Mouse (Mus musculus): Measurements from ENCODE around the gene Pfas.
"Not testable (repeated sequence)": the region's sequence is repeated elsewhere in the genome, so short reads cannot be mapped to it uniquely, and the experiment has no call there.

Pfas gene

DNA sequence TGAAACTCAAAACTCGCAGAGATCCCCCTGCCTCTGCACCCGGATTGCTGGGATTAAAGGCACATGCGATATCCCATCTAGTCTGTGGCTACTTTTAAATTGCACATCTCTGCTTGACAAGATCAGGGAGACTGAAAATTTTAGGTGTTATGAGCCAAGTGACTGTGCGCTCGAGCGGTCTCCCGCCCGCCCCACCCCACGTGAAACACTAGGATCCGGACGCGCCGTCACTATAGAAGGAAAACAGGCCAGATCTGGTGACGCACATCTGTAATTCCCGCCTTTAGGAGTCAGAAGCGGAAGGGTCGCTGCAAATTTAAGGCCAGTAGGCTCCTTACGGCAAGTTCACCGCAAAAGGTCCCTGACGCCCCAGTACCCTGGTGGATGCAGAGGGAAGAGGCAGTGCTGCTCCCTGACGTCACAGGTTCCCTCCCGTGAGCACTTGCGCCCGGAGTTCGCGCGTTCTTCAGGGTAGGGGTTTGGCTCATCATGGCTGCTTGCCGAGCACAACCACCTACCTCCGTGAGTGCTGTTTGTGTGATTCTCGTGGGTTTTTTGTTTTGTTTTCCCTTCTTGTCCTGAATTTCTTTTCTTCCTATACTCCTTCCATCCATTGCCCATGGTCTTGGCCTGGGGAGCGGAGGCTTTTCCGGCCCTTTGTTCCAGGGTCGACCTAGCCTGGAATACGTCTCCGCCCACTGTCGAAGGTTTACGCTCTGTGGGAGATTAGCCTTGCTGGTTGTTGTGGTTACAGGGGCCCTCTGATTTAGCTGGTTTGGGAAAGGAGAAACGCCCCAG is 7.6 kb upstream of the Pfas start, which contains the start of gene Ctc1:
TSS of gene Ctc1 (plus strand) at position 268 of the 798 bp plus-strand sequence.
- DNase-seq (ENCODE audit: low read depth, low spot score): peak; percentile 85

DNA sequence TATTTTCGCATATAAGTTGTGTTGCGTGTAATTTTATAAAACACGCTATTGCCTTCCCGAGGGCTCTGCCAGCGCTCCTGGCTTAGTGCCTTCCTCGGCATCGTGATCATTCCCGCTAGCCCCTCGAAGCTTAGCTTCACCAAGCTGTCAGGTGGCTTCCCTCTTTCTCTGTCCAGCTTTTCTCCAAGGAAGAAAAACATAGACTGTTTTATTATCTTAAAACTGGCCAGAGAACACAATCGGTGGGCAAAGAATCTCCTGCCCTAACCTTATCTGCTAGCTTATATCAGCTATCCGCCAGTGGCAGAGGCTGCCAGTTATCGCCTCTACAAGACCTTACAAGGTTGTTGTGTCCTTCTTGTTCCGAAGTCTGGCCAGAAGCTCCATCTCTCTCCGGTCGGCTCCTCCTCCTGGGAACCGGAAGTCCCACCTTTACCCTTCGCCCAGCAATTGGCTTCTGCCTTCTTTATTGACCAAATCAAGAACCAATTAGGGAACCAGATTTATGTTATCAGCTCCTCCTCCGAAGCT is 3.9 kb upstream of the Pfas start:
- peak; percentile 84 for DNase-seq (ENCODE audit: low read depth, low spot score)

DNA sequence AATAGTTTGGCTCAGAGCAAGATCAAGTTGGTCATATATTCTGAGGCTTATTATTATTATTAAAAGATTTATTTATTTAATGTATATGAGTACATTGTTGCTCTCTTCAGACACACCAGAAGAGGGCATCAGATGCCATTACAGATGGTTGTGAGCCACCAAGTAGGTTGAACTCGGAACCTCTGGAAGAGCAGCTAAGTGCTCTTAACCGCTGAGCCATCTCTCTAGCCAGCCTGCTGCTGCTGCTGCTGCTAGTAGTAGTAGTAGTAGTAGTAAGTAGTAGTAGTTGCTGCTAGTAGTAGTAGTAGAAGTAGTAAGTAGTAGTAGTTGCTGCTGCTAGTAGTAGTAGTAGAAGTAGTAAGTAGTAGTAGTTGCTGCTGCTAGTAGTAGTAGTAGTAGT is 3.2 kb upstream of the Pfas start:
- not testable (repeated sequence) for DNase-seq (ENCODE audit: low read depth, low spot score)

DNA sequence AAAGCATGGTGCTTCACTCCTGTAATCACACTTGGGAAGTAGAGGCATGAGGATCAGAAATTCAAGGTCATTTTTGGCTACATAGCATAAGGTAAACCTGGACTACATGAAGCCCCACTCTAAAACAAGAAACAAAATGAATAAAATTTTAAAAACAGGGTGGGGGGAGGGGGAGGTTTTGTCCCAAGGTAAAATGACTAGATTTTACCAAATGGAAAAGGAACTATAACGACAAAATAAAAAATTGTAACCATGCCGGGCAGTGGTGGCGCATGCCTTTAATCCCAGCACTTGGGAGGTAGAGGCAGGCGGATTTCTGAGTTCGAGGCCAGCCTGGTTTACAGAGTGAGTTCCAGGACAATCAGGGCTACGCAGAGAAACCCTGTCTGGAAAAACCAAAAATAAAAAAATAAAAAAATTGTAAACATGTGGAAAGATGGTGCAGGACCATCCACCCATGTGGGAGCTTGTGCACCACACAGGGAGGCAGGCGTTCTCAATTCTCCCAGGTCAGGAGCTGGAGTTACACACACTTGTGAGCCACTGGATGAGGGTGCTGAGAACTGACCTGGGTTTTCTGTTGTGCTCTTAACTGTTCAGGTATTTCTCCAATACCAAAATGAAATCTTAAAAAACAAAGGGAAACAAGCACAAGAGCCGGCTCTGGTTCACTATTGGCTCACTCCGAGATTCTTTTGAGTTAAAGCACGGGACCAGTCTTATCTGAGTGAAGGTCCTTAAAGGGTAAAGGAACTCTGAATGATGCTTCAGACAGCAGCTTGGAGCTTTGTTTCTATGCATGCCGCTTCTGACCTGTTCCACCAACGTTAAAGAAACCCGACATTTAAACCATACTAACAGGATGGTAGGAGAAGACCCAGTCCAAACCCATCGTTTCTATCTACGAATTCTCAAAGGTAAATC is 2.4 kb upstream of the Pfas start:
- DNase-seq (ENCODE audit: low read depth, low spot score): no peak

GRCm38 (mm10) chr11:69009508-69009907 is 1.2 kb upstream of the Pfas start:
- no peak for DNase-seq (ENCODE audit: low read depth, low spot score)

GRCm38 (mm10) chr11:69006575-69006974 is 1.7 kb downstream of the Pfas start:
- not testable (repeated sequence) for DNase-seq (ENCODE audit: low read depth, low spot score)

GRCm38 (mm10) chr11:69005193-69005592 is 3.1 kb downstream of the Pfas start:
- no peak for DNase-seq (ENCODE audit: low read depth, low spot score)

DNA sequence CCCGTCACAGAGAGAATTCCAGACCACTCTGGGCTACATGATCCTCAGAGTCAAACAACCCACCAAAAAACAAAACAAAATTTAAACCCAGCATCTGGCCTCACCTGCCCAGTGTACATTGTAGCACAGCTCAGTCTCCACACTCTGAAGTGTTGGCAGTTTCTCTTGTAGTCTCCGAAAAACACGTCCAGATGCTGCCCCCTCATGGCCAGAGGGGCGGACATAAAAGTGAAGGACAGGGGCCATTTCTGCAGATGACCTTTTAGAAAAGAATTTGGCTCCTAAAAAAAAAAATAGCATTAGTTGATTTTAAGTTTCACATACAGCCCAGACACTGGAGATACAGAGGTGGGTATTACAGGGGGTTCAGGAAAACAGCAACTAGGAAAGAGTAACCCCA is 4.7 kb downstream of the Pfas start:
- no peak for DNase-seq (ENCODE audit: low read depth, low spot score)

DNA sequence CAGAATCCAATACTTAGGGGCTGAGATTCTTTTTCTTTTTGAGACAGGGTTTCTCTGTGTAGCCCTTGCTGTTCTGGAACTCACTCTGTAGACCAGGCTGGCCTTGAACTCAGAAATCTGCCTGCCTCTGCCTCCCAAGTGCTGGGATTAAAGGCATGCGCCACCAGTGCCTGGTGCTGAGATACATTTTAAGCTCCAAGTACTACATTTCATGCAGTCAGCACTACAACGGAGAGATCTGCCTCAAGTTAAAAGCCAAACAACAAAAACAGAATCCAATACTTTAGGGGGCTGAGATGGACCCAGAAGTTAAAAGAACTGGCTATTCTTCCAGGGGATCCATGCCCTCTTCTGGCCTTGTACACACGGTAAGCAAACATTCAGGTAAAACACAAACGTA is 5.5 kb downstream of the Pfas start:
- not testable (repeated sequence) for DNase-seq (ENCODE audit: low read depth, low spot score)

DNA sequence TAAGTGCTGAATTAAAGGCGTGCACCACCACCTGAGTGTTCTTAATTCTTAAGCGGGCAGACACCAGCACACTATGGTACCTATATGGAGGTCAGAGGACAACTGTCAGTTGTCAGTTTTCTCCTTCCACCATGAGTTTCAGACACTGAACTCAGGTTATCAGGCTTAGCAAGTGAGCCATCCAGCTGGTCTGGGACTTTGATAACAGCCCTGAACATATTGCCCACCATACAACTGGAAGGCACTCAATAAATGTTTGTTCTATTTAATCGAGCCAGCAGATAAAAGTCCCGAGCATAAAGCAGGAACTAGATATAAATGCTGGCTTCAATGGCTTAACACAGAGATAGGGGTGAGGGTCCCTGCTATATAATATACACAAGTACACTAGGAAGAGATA is 11.2 kb downstream of the Pfas start:
- DNase-seq (ENCODE audit: low read depth, low spot score): no peak

DNA sequence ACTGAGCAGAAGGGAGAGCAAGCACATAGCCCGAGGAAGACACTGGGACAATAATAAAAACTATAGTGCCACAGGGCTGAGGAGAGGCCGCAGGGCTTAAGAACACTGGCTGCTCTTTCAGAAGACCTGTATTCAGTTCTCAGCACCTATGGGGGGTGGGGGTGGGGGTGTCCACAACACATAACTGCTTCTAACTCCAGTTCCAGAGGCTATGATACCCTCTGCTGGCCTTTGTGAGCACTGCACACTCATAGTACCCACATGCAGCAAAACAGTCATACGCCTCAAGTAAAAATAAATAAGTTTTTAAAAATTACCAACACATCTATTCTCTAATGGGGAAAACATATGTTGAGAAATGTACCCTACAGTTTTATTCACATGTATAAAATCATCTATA is 13.9 kb downstream of the Pfas start:
- no peak for DNase-seq (ENCODE audit: low read depth, low spot score)

- no peak for DNase-seq (ENCODE audit: low read depth, low spot score)
These were observed 15.1 kb downstream of the Pfas start for GRCm38 (mm10) chr11:68993122-68993521.

DNA sequence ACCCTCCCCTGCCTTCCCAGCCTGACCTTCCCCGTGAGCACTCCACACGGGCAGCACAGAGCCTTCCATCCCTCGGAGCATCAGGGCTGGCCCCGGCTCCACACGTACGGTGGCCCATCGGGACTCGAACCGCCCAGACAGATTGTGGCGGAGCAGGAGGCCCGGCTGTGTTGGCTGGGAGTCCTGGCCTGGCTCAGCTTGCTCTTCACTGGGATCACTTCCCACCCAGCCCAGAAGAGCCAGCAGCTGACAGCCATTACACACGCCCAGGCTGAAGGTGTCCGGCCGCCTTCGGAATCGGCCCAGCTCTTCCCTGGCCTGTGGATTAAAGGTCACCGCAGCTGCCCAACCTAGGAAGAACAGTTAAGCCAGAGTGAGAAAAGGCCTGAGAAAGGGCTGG is 19.9 kb downstream of the Pfas start:
- no peak for DNase-seq (ENCODE audit: low read depth, low spot score)

- no peak for DNase-seq (ENCODE audit: low read depth, low spot score)
These were observed 20.8 kb downstream of the Pfas start for GRCm38 (mm10) chr11:68987365-68987882.

DNA sequence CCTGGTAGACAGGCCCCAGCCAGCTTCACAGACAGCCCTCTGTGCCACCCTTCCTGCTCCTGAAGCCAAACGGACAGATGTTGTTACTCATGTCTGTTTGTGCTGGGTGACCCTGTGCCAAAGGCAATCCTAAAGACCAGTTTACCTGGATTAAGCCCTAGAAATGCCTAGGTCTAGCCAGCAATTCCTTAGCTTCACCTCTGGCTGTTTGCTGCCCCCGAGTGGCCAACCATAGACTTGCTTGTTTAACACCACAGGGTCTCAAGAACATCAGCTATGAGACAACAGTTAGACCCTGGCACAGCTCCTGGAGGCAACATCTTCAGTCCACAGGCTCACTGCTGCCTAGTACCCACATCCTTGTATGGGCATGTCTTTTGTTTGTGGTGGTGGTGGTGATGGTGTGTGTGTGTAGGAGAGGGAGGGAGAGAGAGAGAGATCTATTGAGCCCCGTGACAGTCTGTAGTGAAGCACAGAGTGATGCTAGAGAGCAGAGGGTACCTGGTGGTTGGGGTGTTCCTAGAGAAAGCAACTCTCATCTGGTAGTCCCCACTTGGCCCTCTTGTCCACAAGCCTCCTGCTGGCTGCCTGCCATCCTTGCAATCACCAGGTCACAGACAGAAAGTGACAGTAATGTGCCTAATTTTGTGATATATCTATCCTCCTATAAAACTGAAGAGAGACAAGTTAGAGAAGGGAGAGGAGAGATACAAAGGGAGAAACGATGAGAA is 25.5 kb downstream of the Pfas start:
- DNase-seq (ENCODE audit: low read depth, low spot score): no peak

- no peak for DNase-seq (ENCODE audit: low read depth, low spot score)
These were observed 27.3 kb downstream of the Pfas start for GRCm38 (mm10) chr11:68980919-68981318.

GRCm38 (mm10) chr11:68979320-68979733 is 28.9 kb downstream of the Pfas start:
- no peak for DNase-seq (ENCODE audit: low read depth, low spot score)

DNA sequence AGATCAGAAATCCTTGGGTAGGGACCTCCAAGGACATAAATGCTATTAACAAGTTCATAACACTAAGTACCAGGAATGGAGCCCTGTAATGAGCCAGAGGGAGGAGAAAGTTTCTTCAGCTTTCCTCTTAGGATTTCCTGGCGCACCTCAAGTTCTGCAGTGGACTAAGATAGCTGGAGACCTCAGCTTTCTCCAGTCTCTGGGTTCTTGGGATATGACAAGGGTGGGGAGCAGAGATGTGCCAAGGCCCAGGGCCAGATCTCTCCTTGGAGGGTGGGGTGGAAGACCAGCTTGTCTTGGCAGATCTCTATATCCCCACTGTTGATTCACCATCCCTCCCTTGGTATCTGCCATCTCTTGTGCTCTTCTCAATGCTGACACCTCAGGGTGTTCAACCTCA is 32.7 kb downstream of the Pfas start:
- DNase-seq (ENCODE audit: low read depth, low spot score): no peak

GRCm38 (mm10) chr11:68975085-68975484 is 33.2 kb downstream of the Pfas start, which contains the start of gene Rangrf:
Gene Rangrf (minus strand): TSS chr11:68975185.
- DNase-seq (ENCODE audit: low read depth, low spot score): no peak

- DNase-seq (ENCODE audit: low read depth, low spot score): no peak
These were observed 34.2 kb downstream of the Pfas start for GRCm38 (mm10) chr11:68974059-68974450.
